Mouse (Mus musculus) forelimb bud, embryonic 11.5 days (tissue): ENCODE measurements around the gene Casq2.

Experiments used
- DNase-seq: peaks from one replicate; pipeline ENCODE4 v3.0.0-alpha.2; 2012; ENCODE audit warnings: low read depth, low spot score

Casq2 gene

GRCm38 (mm10) chr3:102086283-102086682 is at the start of gene Casq2:
Gene Casq2, plus strand, starts transcription at chr3:102086415.
- no peak for DNase-seq

- no peak for DNase-seq
Observed at GRCm38 (mm10) chr3:102037806-102038205, 48.4 kb upstream of the Casq2 start.

GRCm38 (mm10) chr3:102038608-102039007 is 47.6 kb upstream of the Casq2 start:
- DNase-seq: no peak

GRCm38 (mm10) chr3:102041632-102042031 is 44.6 kb upstream of the Casq2 start:
- no peak for DNase-seq

GRCm38 (mm10) chr3:102045071-102045470 is 41.1 kb upstream of the Casq2 start:
- no peak for DNase-seq

GRCm38 (mm10) chr3:102047532-102047931 is 38.7 kb upstream of the Casq2 start:
- no peak for DNase-seq

- no peak for DNase-seq
Observed at GRCm38 (mm10) chr3:102049207-102050104, 36.8 kb upstream of the Casq2 start.

- DNase-seq: no peak
Observed at GRCm38 (mm10) chr3:102052036-102052435, 34.2 kb upstream of the Casq2 start.

GRCm38 (mm10) chr3:102053293-102053692 is 32.9 kb upstream of the Casq2 start:
- no peak for DNase-seq

- DNase-seq: no peak
Observed at GRCm38 (mm10) chr3:102055878-102056277, 30.3 kb upstream of the Casq2 start.

GRCm38 (mm10) chr3:102060065-102060464 is 26.1 kb upstream of the Casq2 start:
- no peak for DNase-seq

GRCm38 (mm10) chr3:102061923-102062670 is 24.1 kb upstream of the Casq2 start:
- DNase-seq: peak; percentile 73

- no peak for DNase-seq
Observed at GRCm38 (mm10) chr3:102062671-102063010, 23.6 kb upstream of the Casq2 start.

- no peak for DNase-seq
Observed at GRCm38 (mm10) chr3:102063273-102064120, 22.7 kb upstream of the Casq2 start.

GRCm38 (mm10) chr3:102064566-102064965 is 21.6 kb upstream of the Casq2 start:
- DNase-seq: no peak

GRCm38 (mm10) chr3:102067306-102067705 is 18.9 kb upstream of the Casq2 start:
- DNase-seq: no peak

- DNase-seq: no peak
Observed at GRCm38 (mm10) chr3:102067861-102068260, 18.4 kb upstream of the Casq2 start.

- no peak for DNase-seq
Observed at GRCm38 (mm10) chr3:102069260-102069659, 17.0 kb upstream of the Casq2 start.

- no peak for DNase-seq
Observed at GRCm38 (mm10) chr3:102069686-102070085, 16.5 kb upstream of the Casq2 start.

GRCm38 (mm10) chr3:102070360-102070759 is 15.9 kb upstream of the Casq2 start:
- DNase-seq: no peak

GRCm38 (mm10) chr3:102071016-102071415 is 15.2 kb upstream of the Casq2 start:
- no peak for DNase-seq

GRCm38 (mm10) chr3:102079413-102079812 is 6.8 kb upstream of the Casq2 start:
- no peak for DNase-seq
